Mouse (Mus musculus) lung, embryonic 15.5 days (tissue): Measurements from ENCODE around the gene Tcf15. TPM values are rescaled to one million over a fixed set of nuclear protein-coding genes. Genes with fewer than 3 reads are reported as not detected.
A peak's percentile ranks its signal among the peaks of the same experiment; 100 is the strongest.

Experiments
- ATAC-seq: fragments of 200-750 bp; cut with Nextera tagmentation; 2 replicates; pipeline ENCODE4 v1.8.0; 2017; ENCODE audit warnings: moderate number of reproducible peaks, borderline replicate concordance; ENCODE audit not compliant: low FRiP score, low TSS enrichment; ENCODE audit errors: extremely low read depth
- H3K27ac ChIP-seq: fragments of 300-500 bp; sonication (generic); 2 replicates; pipeline ENCODE4 v1.5.1; 2015; ENCODE audit warnings: moderate library complexity, mild to moderate bottlenecking, inconsistent platforms
- H3K27me3 ChIP-seq: fragments of 300-500 bp; sonication (generic); 2 replicates; pipeline ENCODE4 v1.6.1; 2015; ENCODE audit warnings: inconsistent platforms
- H3K36me3 ChIP-seq: fragments of 300-500 bp; sonication (generic); 2 replicates; pipeline ENCODE4 v1.6.1; 2015; ENCODE audit warnings: inconsistent platforms
- H3K4me1 ChIP-seq: fragments of 300-500 bp; sonication (generic); 2 replicates; pipeline ENCODE4 v1.6.1; 2015; ENCODE audit warnings: inconsistent platforms
- H3K4me2 ChIP-seq: fragments of 300-500 bp; sonication (generic); 2 replicates; pipeline ENCODE4 v1.6.1; 2015; ENCODE audit warnings: inconsistent platforms, mild to moderate bottlenecking, moderate library complexity
- H3K4me3 ChIP-seq: fragments of 300-500 bp; sonication (generic); 2 replicates; pipeline ENCODE4 v1.5.1; 2015; ENCODE audit warnings: mild to moderate bottlenecking, inconsistent platforms
- H3K9ac ChIP-seq: fragments of 300-500 bp; sonication (generic); 2 replicates; pipeline ENCODE4 v1.6.1; 2015; ENCODE audit warnings: inconsistent platforms
- H3K9me3 ChIP-seq: fragments of 300-500 bp; sonication (generic); 2 replicates; pipeline ENCODE4 v1.6.1; 2016; ENCODE audit warnings: inconsistent platforms
- WGBS: fragments of 180-500 bp; shearing (Covaris S2); methylation state at CpG from one replicate; pipeline ENCODE4 v1.1.7; 2015; 5-methylcytosine and 5-hydroxymethylcytosine counted together
- polyA plus RNA-seq: library from polyadenylated mRNA; unstranded; fragments of >200 nt; fragmentation: Nextera tagmentation; extraction: Ambion mirVana; gene quantifications from 2 replicates; pipeline ENCODE4 v1.2.1, GENCODE M21; 2015

Gene Tcf15
- polyA plus RNA-seq, 1 experiment from 2014 or later: 7.8 TPM

DNA sequence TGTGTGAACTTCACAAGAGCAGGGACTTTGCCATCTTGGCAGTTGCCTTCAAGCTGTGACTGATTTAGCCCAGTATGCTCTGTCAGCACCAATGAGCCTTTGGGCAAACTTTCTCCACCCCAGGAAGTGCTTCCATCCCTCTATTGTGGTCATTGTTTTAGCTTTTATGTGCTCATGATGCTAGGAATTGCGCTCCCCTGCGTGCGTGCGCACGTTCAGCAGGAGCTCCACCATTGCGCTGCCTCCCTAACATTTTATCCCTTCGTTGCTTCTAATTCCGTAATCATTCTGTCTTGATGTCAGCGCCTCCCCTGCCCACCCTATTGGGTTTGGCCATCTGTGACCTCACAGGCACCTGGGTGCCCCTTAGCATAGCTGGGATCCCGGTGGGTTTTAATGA lies 36.8 kb upstream of the Tcf15 start:
- WGBS: 93% methylated on average over 10 of the region's 10 CpGs
- Histone ChIP-seq H3K27me3 (peaks cover 8% of the 10 kb centered on the region; the same call in 1 of the 2 replicates), H3K4me1 (peaks cover 11% of the 10 kb centered on the region; the same call in 1 of the 2 replicates), H3K9me3 (no peaks in the 10 kb centered on the region), H3K9ac (no peak overlapping the region), H3K27ac (no peak overlapping the region), H3K4me2 (no peak overlapping the region), H3K36me3 (no peaks in the 10 kb centered on the region), H3K4me3 (peak overlapping the region; percentile 64; the same call in 1 of the 2 replicates)
- no peak for ATAC-seq

DNA sequence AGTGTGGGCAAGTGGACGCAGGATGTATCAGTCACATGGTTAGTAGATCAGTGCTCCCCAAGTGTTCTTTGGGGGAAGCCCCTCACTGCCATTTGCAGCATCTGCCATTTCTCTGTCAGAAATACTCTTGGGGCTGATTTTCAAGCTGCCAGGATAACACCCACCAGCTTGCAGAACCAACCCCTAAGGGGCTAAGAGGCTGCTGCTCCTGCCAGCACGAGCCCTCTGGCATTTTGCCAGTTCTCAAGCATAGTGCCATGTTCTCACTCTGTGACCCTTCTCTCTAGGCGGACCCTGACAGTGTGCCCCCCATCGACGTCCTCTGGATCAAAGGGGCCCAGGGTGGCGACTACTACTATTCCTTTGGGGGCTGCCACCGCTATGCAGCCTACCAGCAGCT lies 34.7 kb upstream of the Tcf15 start:
- WGBS: 68% methylated on average over 7 of the region's 7 CpGs
- Histone ChIP-seq H3K4me2 (no peak overlapping the region), H3K27me3 (0 out of 2 replicates have a peak, but pooled peaks cover 3% of the 10 kb centered on the region), H3K9ac (no peak overlapping the region), H3K4me3 (no peak overlapping the region), H3K36me3 (no peaks in the 10 kb centered on the region), H3K27ac (no peak overlapping the region), H3K9me3 (no peaks in the 10 kb centered on the region), H3K4me1 (peaks cover 13% of the 10 kb centered on the region; the same call in 1 of the 2 replicates)
- no peak for ATAC-seq

DNA sequence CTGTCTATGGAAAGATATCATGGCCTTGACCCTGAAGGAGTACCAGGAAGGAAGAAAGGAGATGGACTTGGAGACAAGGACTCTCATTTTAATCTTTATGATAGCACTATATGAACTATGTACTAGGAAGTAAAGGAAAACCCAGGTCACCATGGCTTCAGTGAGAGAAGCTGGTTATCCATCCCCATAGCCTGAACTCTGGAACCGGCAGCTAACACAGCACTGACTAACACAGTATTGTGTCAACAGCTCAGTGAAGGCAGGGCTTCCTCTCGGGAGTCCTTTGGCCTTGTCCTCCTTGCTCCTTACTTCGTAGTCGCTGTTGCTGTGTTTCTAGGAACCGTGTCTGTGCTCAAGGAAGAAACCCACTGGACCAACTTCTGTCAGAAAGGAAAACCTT lies 34.0 kb upstream of the Tcf15 start:
- peaks cover 5% of the 10 kb centered on the region for H3K27me3 ChIP-seq
- peaks cover 14% of the 10 kb centered on the region; the same call in 1 of the 2 replicates for H3K4me1 ChIP-seq
- no peak overlapping the region for H3K4me3 ChIP-seq
- no peak overlapping the region for H3K4me2 ChIP-seq
- H3K9me3 ChIP-seq: no peaks in the 10 kb centered on the region
- no peak for ATAC-seq
- no peak overlapping the region for H3K9ac ChIP-seq
- H3K36me3 ChIP-seq: no peaks in the 10 kb centered on the region
- whole genome bisulfite sequencing: 79% methylated on average over 5 of the region's 5 CpGs
- no peak overlapping the region for H3K27ac ChIP-seq

DNA sequence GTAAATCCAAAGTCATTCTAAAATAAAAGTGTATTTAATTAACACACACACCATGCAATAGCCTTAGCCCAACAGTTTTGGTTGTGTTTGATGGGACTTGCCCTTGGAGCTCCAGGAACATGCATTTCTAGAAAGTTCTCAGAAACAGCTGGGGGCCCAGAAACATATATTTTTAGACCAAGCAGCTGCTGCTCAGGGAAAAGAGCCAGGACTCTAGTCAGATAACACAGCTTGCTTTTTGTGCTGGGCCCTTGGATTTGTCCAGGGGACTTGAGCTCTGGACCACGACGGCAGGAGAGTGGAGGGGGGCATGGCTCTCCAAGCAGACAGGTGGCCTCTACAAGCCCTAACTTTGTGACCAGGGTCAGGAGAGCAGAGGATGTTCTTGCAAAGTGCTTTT lies 32.0 kb upstream of the Tcf15 start:
- H3K9ac ChIP-seq: no peak overlapping the region
- no peaks in the 10 kb centered on the region for H3K9me3 ChIP-seq
- 60% methylated on average over 2 of the region's 2 CpGs for WGBS
- ATAC-seq: no peak
- H3K27me3 ChIP-seq: peaks cover 15% of the 10 kb centered on the region
- no peak overlapping the region for H3K4me3 ChIP-seq
- no peak overlapping the region for H3K4me2 ChIP-seq
- peaks cover 11% of the 10 kb centered on the region; the same call in 1 of the 2 replicates for H3K4me1 ChIP-seq
- H3K36me3 ChIP-seq: no peaks in the 10 kb centered on the region
- H3K27ac ChIP-seq: no peak overlapping the region

DNA sequence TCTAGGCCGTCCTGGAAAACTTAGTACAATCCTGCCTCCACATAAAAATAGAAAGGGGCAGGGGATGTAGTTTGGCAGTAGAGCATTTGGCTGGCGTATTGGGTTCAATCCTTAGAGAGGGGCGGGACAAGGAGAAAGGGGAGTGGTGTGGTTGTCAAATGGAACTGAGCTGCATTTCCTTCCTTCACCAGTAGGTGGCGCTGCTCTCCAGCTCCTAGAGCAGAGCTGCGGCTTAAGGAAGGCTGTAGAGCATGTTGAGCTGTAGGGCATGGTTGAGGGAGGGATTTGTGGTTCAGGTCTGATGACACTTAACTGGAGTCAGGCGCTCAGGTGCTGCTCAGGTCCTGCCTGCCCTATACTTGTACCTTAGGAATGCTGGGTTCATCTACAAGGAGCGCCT lies 31.4 kb upstream of the Tcf15 start:
- Histone ChIP-seq H3K4me3 (no peak overlapping the region), H3K36me3 (no peaks in the 10 kb centered on the region), H3K9ac (no peak overlapping the region), H3K4me2 (no peak overlapping the region), H3K9me3 (no peaks in the 10 kb centered on the region), H3K27ac (no peak overlapping the region), H3K27me3 (peaks cover 15% of the 10 kb centered on the region), H3K4me1 (peaks cover 11% of the 10 kb centered on the region; the same call in 1 of the 2 replicates)
- WGBS: 5% methylated on average over 7 of the region's 7 CpGs
- peak; percentile 80 for ATAC-seq

DNA sequence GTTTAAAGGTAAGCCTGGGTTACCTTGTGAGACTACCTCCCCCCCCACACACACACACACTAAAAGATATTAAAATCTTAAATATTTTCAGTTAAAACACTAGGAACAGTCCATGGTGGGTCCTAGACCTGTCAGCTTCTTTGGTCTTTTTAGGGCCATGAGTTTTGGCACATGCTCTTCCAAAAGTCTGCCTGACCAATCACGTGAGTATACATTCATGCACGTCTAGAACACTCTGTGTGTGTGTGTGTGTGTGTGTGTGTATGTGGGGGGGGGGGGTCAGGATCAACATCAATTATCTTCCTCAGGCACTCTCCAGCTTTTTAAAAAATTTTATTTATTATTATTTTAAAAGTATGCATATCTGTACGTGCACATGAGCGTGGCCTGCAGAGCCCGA lies 30.9 kb upstream of the Tcf15 start:
- H3K27ac ChIP-seq: no peak overlapping the region
- 72% methylated on average over 5 of the region's 5 CpGs for WGBS
- no peaks in the 10 kb centered on the region for H3K36me3 ChIP-seq
- no peak overlapping the region for H3K4me3 ChIP-seq
- no peak overlapping the region for H3K4me2 ChIP-seq
- ATAC-seq: no peak
- no peaks in the 10 kb centered on the region for H3K9me3 ChIP-seq
- H3K4me1 ChIP-seq: peaks cover 11% of the 10 kb centered on the region; the same call in 1 of the 2 replicates
- H3K27me3 ChIP-seq: peaks cover 15% of the 10 kb centered on the region
- no peak overlapping the region for H3K9ac ChIP-seq

DNA sequence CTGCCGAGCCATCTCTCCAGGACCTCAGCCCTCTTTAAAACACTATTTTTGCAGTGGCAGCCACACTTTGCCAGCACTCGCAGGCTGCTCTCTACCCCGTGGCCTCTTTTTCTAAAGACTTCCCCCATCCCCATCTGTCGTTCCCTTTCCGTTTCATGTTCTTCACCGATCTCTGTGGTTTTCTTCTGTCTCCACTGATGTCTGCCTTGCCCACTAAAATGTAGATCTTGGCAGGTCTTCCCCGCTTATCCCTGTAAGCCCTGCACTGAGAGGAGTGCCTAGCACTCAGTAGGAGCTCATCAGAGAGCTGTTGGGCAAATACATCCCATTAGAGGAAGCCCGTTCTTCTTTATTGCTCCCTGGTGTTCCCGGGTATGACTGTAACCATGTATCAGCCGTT lies 30.4 kb upstream of the Tcf15 start:
- H3K9me3 ChIP-seq: no peaks in the 10 kb centered on the region
- H3K4me3 ChIP-seq: no peak overlapping the region
- ATAC-seq: no peak
- H3K27me3 ChIP-seq: peaks cover 15% of the 10 kb centered on the region
- no peak overlapping the region for H3K9ac ChIP-seq
- no peak overlapping the region for H3K27ac ChIP-seq
- peaks cover 11% of the 10 kb centered on the region; the same call in 1 of the 2 replicates for H3K4me1 ChIP-seq
- no peaks in the 10 kb centered on the region for H3K36me3 ChIP-seq
- no peak overlapping the region for H3K4me2 ChIP-seq
- WGBS: 74% methylated on average over 10 of the region's 10 CpGs

DNA sequence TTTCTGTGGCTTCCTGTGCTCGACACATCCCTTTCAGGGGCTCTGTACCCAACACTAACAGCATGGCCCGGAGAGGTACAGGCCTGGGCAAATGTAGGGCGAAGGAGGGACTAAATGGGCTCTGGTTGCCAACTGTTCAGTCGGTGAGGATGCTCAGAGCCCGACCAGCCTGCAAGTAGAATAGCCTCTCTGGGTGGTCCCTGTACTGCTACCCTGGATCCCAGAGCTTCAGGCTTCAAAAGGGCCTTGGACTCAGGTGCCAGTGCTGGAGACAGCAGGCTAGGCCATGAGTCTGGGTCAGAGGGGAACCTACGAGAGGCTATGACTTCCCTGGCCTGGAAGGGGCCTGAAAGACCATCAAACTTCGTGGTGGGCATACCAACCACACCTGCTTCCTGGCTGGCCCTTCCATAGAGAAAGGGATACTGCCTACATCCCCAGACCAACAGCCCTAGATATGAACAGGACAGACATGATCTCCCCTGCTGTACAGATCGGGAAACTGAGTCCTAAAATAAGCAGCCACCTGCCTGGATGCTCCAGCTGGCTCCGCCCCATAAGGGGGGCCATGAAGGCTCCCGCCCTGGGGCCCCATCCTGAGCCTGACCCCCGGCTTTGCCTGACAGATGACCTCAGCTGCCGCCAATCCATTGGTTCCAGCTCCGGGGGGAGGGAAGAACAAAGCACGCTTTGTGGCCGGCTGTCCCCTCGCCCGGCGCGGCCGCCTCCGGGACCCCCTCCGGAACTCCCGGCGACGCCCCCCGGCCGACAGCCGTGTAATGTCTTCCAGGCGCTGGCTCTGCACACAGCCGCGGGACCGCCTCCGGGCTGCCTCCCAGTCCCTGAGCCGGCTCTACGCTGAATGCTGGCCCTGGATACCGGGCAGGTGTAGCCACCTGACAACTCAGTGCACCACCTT lies 29.0 kb upstream of the Tcf15 start:
- no peak for ATAC-seq
- H3K4me1 ChIP-seq: peaks cover 11% of the 10 kb centered on the region; the same call in 1 of the 2 replicates
- 0 out of 2 replicates have a peak overlapping the region, but pooled peaks have one; percentile 2 for H3K9ac ChIP-seq
- no peak overlapping the region for H3K27ac ChIP-seq
- WGBS: 15% methylated on average over 36 of the region's 36 CpGs
- peak overlapping the region; percentile 9 for H3K4me3 ChIP-seq
- H3K4me2 ChIP-seq: peak overlapping the region; percentile 54
- no peaks in the 10 kb centered on the region for H3K9me3 ChIP-seq
- H3K27me3 ChIP-seq: peaks cover 15% of the 10 kb centered on the region
- H3K36me3 ChIP-seq: no peaks in the 10 kb centered on the region

DNA sequence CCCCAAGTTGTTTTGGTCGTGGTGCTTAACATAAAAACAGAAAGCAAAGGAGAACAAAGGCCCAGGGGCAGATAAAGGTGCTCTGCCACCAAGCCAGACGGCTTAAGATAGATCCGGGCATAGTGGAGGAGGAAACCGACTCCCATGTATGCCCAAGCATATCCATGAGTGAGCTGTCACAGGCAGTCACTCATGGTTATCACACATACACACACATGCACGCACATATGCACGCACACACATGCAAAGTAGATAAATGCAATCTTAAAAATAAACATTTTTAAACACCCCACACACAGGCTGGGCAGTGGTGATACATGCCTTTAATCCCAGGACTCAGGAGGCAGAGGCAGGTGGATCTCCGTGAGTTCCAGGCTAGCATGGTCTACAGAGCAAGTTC lies 25.7 kb upstream of the Tcf15 start:
- H3K27ac ChIP-seq: no peak overlapping the region
- no peak overlapping the region for H3K4me3 ChIP-seq
- WGBS: 75% methylated on average over 7 of the region's 7 CpGs
- peaks cover 15% of the 10 kb centered on the region for H3K27me3 ChIP-seq
- no peak overlapping the region for H3K9ac ChIP-seq
- H3K36me3 ChIP-seq: no peaks in the 10 kb centered on the region
- H3K4me1 ChIP-seq: peaks cover 7% of the 10 kb centered on the region; the same call in 1 of the 2 replicates
- no peak overlapping the region for H3K4me2 ChIP-seq
- no peak for ATAC-seq
- H3K9me3 ChIP-seq: no peaks in the 10 kb centered on the region

DNA sequence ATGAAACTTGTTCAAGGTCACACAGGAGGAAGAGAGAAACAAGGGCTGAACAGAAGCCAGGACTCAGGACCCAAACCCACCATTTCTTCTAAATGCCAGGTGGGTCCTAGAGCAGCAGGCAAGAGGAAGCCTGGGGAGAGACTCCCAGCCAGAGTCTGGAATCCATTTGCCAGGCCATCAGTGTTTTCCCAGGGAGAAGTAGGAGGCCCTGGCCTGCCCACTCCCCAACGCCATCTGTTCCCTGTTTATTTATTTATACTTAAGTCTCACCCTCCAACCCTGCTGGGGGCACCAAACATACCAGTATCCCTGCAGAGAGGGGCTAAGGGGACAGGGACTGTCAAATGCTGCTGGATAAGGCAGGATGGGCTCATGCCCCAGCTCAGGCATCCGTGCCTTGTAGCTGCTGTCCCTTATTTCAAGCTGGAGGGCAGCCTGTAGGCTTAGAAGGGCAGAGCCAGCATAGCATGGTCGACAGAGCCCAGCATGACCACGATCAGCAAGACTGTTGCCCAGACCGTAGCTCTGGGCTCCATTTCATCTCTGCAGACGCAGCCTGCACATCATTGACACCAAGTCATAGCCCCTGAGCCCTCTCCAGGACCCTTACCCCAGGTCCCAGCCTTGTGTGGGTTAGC lies 24.0 kb upstream of the Tcf15 start:
- H3K27ac ChIP-seq: no peak overlapping the region
- H3K4me1 ChIP-seq: peaks cover 6% of the 10 kb centered on the region; the same call in 1 of the 2 replicates
- H3K27me3 ChIP-seq: peaks cover 11% of the 10 kb centered on the region
- H3K36me3 ChIP-seq: no peaks in the 10 kb centered on the region
- no peaks in the 10 kb centered on the region for H3K9me3 ChIP-seq
- ATAC-seq: no peak
- H3K4me3 ChIP-seq: no peak overlapping the region
- H3K4me2 ChIP-seq: no peak overlapping the region
- no peak overlapping the region for H3K9ac ChIP-seq
- 31% methylated on average over 6 of the region's 6 CpGs for WGBS

DNA sequence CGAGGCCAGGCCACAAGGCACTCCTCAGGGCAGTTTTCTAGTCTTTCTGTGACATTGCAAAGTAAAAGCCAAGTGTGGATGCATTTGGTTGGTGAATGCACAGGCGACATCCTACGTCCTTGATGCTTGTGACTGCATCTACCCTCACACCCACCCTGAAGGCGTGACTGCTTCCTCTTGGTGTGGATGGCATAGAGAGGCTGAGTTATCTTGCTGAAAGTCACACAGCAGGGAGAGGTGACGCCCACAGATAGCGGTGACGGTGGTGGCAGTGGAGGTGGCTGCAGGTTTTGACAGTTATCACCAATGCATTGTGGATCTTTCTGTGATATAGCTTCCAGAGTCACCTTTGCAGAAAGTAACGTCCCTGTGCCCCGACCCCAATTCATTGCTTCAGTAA lies 20.5 kb upstream of the Tcf15 start:
- 60% methylated on average over 9 of the region's 9 CpGs for WGBS
- no peak for ATAC-seq

DNA sequence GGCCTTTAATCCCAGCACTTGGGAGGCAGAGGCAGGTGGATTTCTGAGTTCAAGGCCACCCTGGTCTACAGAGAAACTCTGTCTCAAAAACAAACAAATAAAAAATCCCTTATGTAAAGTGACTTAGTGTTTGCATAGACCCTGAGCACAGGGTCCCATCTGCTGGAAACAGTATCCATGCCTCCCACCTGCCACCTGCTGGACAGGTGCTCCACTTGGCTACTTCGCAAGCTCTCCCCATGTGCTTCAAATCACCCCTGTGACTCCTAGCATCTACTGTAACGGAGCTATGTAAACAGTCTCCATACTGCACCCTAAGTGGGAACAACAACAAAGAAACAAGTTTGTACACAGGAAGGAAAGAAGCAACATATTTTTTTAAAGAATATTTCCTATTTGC lies 14.8 kb upstream of the Tcf15 start:
- H3K9ac ChIP-seq: no peak overlapping the region
- H3K27me3 ChIP-seq: no peaks in the 10 kb centered on the region
- H3K36me3 ChIP-seq: no peaks in the 10 kb centered on the region
- WGBS: 66% methylated on average over 2 of the region's 2 CpGs
- no peak overlapping the region for H3K27ac ChIP-seq
- ATAC-seq: no peak
- H3K4me2 ChIP-seq: no peak overlapping the region
- H3K4me3 ChIP-seq: no peak overlapping the region
- no peaks in the 10 kb centered on the region for H3K9me3 ChIP-seq
- H3K4me1 ChIP-seq: peaks cover 9% of the 10 kb centered on the region; the same call in 1 of the 2 replicates

More for the DNA sequence above, 20.5 kb upstream of the Tcf15 start:
- Histone ChIP-seq H3K4me2 (no peak overlapping the region), H3K4me3 (no peak overlapping the region), H3K9me3 (no peaks in the 10 kb centered on the region), H3K9ac (no peak overlapping the region), H3K4me1 (no peaks in the 10 kb centered on the region), H3K36me3 (no peaks in the 10 kb centered on the region), H3K27ac (no peak overlapping the region), H3K27me3 (no peaks in the 10 kb centered on the region)
